Mouse (Mus musculus) spleen, adult 2 months (tissue): ENCODE data around the gene Calm4.

Experiments
- CTCF ChIP-seq: fragments of 200-500 bp; IDR thresholded peaks from 2 replicates; pipeline ENCODE4 v1.5.1; 2011; ENCODE audit warnings: mild to moderate bottlenecking, inconsistent platforms; ENCODE audit not compliant: insufficient read depth, insufficient read length, insufficient replicate concordance; ENCODE audit errors: extremely low read depth
- POLR2A ChIP-seq: fragments of 200-500 bp; IDR thresholded peaks from 2 replicates; pipeline ENCODE4 v1.6.1; 2011; ENCODE audit warnings: low read depth, low read length, inconsistent platforms

DNA sequence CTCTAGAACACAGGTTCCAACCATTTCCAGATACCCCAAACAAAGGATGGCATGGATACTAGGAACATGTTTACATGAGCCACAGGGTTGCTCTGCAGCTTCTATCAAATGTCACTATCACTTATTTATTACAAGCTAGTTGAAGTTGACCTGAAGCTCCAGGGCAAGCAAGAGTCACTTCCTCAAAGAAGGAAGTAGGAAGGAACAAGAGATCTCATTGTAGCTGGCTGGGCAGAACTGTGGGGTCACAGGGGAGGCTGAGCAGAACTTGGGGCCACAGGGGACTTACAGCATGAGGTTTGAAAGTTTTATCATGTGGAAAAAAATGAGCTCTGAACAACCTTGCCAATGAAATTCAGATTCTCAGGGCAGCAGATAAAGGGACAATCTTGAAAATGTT lies 11.8 kb upstream of the Calm4 start:
- TF ChIP-seq POLR2A, result no peak
- TF ChIP-seq CTCF, result no peak
